Mouse (Mus musculus) urinary bladder, postnatal 36 days (tissue): ENCODE results near the gene Samhd1.
A peak's percentile ranks its signal among the peaks of the same experiment; 100 is the strongest.

Source experiments
- DNase-seq, 2 experiments: peaks; one replicate each; pipeline ENCODE4 v3.0.0; 2022; ENCODE audit warnings: low spot score in 2 of 2, mixed read lengths in 1 of 2

Gene Samhd1

DNA sequence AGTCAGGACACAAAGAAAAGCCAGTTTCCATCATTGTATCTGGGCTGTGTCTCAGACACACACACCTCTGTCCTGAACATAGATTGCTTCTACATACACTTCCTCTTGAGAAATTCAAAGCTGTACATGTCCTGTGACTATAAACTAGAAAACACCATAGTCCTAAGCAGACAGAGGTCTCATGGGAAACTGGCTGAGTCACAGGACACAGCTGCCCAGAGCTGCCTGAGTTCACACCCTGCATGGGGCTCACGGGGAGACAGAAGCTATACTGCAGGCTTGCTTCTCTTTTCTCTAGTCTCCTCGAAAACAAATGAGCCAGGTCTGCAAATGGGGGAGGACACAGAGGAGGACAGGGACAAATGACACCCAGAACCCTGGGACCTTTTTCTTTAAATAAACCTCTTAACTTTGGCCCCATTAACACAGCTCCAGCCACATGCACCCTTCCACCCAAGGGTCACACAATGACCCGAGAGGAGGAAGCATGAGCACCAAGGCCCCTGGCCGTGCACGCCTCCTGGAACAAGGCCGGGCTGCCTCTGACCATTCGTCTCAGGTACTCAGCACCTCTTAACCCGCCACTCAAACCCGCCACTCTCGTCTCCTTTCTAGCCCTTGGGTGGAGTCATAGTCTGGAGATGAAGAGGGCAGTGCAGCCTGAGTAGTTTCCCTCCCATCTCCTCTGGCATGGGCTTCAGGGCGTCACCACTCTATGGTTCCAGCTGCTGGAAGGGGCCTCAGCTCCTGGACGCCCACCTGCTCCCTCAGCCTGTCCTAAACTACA, 35.3 kb downstream of the Samhd1 start:
- no peak for DNase-seq

- peak; percentile 63 to 71 for DNase-seq
Measured at GRCm38 (mm10) chr2:157095005-157095755, 39.9 kb downstream of the Samhd1 start.

DNA sequence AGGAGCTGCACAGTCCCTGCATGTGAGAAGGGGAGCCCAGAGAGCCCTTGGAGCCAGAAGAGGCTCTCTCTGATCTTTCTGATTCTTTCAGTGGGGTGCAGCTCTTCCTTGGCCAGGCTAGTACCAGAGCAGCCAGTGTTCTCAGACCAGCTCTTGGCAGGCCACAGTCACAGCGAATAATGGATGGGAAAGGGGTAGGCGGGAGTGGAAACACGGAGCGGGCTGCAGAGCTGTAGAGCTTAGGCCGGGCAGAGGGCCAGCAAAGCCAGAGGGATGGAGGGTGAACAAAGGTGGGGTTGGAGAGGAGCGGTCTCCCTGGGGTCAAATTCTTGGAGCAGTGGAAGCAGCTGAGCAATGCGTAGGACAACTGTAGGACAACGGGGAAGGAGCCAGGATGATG, 43.0 kb downstream of the Samhd1 start:
- no peak for DNase-seq

- DNase-seq = no peak
Measured at GRCm38 (mm10) chr2:157087536-157088317, 47.3 kb downstream of the Samhd1 start.

GRCm38 (mm10) chr2:157086796-157087195, 48.3 kb downstream of the Samhd1 start, which contains the start of gene Tldc2:
Tldc2 (plus strand) TSS chr2:157087055.
- no peak for DNase-seq

DNA sequence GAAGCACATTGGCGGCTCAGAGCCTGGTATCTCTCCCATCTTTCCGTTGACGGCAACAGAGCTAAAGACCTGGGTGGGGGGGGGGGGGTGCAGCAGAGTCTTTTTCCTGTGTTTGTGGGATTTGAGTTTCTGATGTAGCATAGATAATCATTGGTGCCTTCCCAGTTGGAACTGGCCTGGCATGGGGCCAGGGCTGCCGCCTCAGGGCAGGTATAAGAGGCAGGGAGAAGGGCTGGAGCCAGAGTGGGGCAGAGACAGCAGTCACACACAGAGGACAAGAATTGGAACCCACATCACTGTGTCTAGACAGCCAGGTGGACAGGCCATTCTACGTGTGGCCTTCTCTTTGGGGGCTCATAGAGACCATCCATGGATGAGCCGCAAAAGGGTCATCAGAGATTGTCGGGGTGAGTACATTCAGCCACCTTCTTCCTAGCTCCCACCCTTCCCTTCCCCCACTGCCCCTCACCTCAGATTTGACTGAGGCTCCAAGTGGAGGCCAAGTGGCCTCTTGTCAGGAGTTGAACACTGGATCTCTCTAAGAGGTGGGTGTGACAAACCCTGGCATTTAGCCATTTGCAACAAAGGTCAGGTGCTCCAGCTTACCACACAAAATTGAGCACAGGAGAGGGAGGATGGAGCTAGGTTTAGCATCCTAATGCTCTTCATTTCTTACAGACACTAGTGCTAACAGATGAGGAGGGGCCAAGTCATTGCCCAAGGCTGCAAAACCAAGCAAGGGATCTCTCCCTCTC, 50.1 kb downstream of the Samhd1 start:
- DNase-seq = no peak

GRCm38 (mm10) chr2:157081960-157082359, 53.1 kb downstream of the Samhd1 start:
- DNase-seq = no peak

DNA sequence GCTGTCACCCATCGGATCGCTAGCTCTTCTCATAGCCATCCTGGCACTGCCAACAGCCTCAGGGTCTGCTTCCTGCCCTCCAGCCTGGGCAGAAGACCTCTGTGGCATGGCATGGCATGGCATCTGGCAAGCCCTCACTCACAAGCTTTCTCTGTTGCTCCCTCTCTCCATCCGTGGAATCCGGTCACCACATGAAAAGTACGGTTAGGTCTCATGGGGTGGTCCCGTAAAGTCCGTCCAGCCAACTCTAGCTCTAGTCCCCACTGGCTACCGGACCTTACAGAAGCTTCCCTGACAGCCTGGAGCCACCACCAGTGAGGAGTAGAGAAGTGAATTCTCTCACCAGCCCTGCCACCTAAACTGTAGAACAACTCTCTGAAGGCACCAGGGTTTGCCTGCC, 53.7 kb downstream of the Samhd1 start:
- no peak for DNase-seq

DNA sequence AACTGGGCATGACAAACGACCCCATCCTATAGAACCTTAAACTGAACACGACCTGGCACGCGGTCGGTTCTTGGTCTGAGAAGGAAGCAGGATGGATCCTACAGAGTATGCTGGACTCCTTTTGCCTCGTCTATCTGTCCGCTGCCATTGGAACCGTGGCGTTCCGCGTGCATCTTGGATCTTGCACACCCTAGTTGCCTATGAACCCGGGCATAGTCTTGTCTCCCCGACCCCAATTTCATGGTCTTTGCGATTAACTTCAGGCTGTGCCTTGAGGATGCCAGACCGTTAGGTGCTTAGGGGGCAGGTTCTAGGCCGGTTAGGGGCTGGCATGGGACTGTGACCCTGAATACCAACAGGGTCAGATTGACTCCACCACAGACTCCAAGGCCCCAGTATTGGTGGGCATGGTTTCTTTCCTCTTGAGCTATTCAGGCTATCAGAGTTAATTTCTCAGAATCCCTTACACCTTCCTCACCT, 55.3 kb downstream of the Samhd1 start:
- DNase-seq = no peak

- peak; percentile 71 to 89 for DNase-seq
Measured at GRCm38 (mm10) chr2:157078793-157079700, 56.0 kb downstream of the Samhd1 start, which contains the start of gene Soga1. Soga1 (minus strand) TSS chr2:157079254.

DNA sequence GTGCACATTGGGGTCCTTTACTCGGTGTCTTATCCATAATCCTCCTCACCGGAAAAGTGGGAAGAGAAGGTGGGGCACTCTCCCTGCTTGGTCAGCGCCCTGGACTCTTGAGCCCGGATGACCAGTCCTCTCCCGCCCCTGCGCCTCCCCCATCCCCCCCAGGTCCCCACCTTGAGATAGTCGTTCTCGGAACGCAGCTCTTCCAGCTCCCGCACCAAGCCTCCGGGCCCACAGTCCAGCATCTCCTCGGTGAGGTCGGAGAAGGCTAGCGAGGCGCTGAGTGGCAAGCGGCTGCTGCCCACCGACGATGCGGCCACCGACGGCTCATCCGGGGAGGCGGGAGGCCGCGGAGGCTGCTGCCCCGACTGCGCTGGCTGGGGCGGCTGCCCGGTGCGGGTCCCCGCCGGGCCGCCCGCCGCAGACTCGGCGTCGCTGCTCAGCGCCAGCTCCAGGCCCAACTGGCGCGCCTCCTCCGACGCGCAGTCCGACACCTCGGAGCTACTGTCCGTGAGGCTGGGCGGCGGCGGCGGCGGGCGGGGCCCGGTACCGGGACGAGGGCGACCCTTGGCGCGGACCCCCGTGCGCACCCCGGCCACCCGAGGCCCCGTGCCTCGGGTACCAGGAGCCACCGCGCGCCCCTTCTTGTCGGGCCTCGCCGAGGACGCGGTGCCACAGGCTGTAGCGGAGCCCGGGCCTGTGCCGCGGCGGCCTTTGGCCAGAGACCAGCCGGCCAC, 56.8 kb downstream of the Samhd1 start:
- DNase-seq = no peak

- peak; percentile 71 to 87 for DNase-seq
Measured at GRCm38 (mm10) chr2:157077641-157078058, 57.4 kb downstream of the Samhd1 start.

DNA sequence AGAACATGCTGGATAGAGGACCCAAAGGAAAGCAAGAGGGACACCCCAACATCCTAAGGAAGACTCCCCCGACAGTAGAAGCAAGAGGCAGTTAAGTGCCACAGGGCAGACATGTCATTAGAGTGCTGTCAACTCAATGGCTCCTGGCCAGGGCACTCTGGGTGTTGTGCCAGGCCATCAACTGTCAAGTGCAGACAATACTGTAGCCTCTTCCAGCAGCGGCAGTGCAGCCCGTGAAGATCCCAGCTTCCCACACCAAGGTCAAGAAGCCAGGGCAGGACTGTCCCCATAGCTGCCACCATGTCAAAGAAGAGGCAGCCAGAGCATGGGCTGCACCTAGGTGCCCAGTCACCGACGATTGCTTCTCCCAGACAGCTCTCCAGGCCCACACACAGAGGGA, 57.9 kb downstream of the Samhd1 start:
- DNase-seq = no peak

- DNase-seq = no peak
Measured at GRCm38 (mm10) chr2:157076585-157076984, 58.5 kb downstream of the Samhd1 start.

GRCm38 (mm10) chr2:157075685-157076084, 59.4 kb downstream of the Samhd1 start:
- DNase-seq = no peak

- DNase-seq = no peak
Measured at GRCm38 (mm10) chr2:157075226-157075625, 59.8 kb downstream of the Samhd1 start.

DNA sequence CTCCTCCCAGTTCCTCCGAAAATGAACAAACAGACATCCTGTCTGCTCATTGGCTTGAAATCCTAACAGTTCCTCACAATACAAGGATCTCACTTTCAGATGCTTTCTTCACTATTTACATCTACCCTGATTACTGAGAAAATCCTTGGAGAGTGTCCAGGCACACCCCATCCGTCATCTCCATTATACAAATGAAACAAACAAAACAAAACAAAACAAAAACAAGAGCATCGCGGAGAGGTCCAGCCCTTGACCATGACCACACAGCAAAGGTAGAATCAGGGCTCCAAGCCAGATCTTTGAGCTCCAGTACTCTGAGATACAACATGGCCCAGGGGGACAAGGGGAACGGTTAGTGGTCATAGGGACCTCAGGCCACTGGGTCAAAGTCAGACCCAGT, 60.3 kb downstream of the Samhd1 start:
- DNase-seq = no peak

DNA sequence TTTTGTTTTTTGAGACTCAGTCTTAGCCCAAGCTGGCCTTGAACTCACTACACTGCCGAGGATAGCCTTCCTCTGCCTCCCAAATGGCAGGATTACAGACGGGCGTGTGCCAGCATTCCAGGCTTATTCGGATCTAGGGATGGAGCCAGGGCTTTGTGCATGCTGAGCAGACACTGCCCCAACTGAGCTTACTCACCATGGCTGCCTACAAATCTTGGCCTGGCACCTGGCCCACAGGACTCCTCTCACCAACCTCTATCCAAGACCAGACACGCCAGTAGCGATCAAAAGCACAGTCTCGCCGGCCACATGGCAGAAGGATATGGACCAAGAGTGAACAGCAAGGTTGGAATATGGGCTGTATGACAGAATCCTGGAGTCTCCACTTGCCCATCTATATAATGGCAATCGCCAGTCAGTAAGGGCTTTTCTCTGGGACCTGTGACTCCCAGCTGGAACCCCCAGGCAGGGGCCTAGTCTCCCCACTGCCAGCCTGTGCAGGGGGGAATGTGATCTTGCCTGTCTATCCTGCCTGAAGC, 60.8 kb downstream of the Samhd1 start:
- no peak for DNase-seq

GRCm38 (mm10) chr2:157073378-157074052, 61.5 kb downstream of the Samhd1 start:
- no peak for DNase-seq
